Mouse (Mus musculus) embryonic fibroblast, embryonic 13.5 days (primary cell): ENCODE data around the gene Gm49027.

Experiments used
- CTCF ChIP-seq: IDR thresholded peaks from 2 replicates; pipeline ENCODE4 v1.5.1; 2011; ENCODE audit warnings: mild to moderate bottlenecking, control low read depth, low read length, moderate library complexity, borderline replicate concordance; ENCODE audit not compliant: insufficient read depth
- POLR2A ChIP-seq: IDR thresholded peaks from 2 replicates; pipeline ENCODE4 v1.6.1; 2011; ENCODE audit warnings: low read depth, mild to moderate bottlenecking, control low read depth, low read length, moderate library complexity

DNA sequence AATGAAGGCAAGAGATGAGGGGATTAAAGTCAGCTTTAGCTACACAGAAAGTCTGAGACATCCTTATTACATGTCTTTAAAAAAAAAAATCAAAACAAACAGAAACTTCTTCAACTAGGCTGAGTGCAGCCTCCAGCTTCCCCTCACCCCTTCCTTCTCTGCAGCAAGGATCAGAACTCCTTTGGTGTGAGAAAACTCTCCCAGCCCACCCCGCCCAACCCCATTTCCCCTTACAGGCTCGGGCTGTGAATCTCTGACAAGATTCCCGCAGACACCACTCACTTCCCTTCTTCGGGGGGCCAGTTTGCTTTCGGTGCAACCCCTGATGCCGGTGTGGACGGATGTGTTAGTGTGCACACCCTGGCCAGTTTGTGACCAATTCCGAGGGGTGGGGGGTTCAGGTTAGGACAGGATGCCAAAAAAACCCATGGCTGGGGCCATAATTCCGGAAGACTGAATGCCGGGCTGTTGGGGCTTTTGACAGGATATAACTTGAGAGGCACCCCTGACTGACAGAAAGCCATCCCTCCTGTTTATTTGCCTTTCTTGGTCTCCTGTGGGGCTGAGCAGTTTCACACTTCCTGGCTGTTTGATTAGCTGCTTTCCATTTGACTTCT is 54.4 kb downstream of the Gm49027 start:
- TF ChIP-seq CTCF = no peak
- no peak for TF ChIP-seq POLR2A
